Mouse (Mus musculus) kidney, postnatal 0 days (tissue): ENCODE data around the gene Lhb. TPM values are rescaled to one million over a fixed set of nuclear protein-coding genes. Genes with fewer than 3 reads are reported as not detected.

ENCODE experiments used
- ATAC-seq: fragments of 200-750 bp; cut with Nextera tagmentation; replicated peaks from 2 replicates; pipeline ENCODE4 v1.8.0; 2017; ENCODE audit warnings: low read depth, moderate number of reproducible peaks, moderate TSS enrichment, moderate library complexity; ENCODE audit not compliant: low FRiP score
- DNase-seq: peaks from one replicate; pipeline ENCODE4 v3.0.0-alpha.2; 2016; ENCODE audit warnings: low spot score
- H3K27ac ChIP-seq: fragments of 300-500 bp; sonication (generic); 2 replicates; pipeline ENCODE4 v1.5.1; 2014; ENCODE audit warnings: mild to moderate bottlenecking
- H3K27me3 ChIP-seq: fragments of 300-500 bp; sonication (generic); 2 replicates; pipeline ENCODE4 v1.6.1; 2014; ENCODE audit warnings: low read length, mixed read lengths; ENCODE audit not compliant: insufficient read depth
- H3K36me3 ChIP-seq: fragments of 300-500 bp; sonication (generic); 2 replicates; pipeline ENCODE4 v1.6.1; 2014; ENCODE audit warnings: low read length, mixed read lengths; ENCODE audit not compliant: insufficient read depth
- H3K4me1 ChIP-seq: fragments of 300-500 bp; sonication (generic); replicated peaks from 2 replicates; pipeline ENCODE4 v1.6.1; 2014; ENCODE audit warnings: antibody characterized with exemption, low read length, mixed read lengths; ENCODE audit not compliant: insufficient read depth
- H3K4me2 ChIP-seq: fragments of 300-500 bp; sonication (generic); 2 replicates; pipeline ENCODE4 v1.6.1; 2014; ENCODE audit warnings: mild to moderate bottlenecking, low read length, moderate library complexity, mixed read lengths
- H3K4me3 ChIP-seq: fragments of 300-500 bp; sonication (generic); replicated peaks from 2 replicates; pipeline ENCODE4 v1.5.1; 2014; ENCODE audit warnings: low read depth, low read length
- H3K9ac ChIP-seq: fragments of 300-500 bp; sonication (generic); 2 replicates; pipeline ENCODE4 v1.6.1; 2014; ENCODE audit warnings: low read depth, low read length
- H3K9me3 ChIP-seq: fragments of 300-500 bp; sonication (generic); replicated peaks from 2 replicates; pipeline ENCODE4 v1.6.1; 2016; ENCODE audit warnings: low read length, inconsistent platforms, mixed read lengths
- CTCF ChIP-seq: IDR thresholded peaks from 2 replicates; pipeline ENCODE4 v1.5.1; 2016; ENCODE audit warnings: antibody characterized with exemption, low read depth, mild to moderate bottlenecking, moderate library complexity
- WGBS: fragments of 180-500 bp; shearing (Covaris S2); extraction: QIAGEN DNeasy Blood & Tissue Kit; methylation state at CpG from one replicate; pipeline ENCODE4 v1.1.7; 2014; 5-methylcytosine and 5-hydroxymethylcytosine counted together
- microRNA-seq: library from miRNA; unstranded; fragments of <30 nt; microRNA quantifications from one replicate; pipeline ENCODE4, GENCODE M21; 2016
- polyA plus RNA-seq: library from polyadenylated mRNA; unstranded; fragments of >200 nt; fragmentation: Nextera tagmentation; extraction: Ambion mirVana; gene quantifications from 2 replicates; pipeline ENCODE4 v1.2.1, GENCODE M21; 2015

Lhb gene
- polyA plus RNA-seq, 1 experiment from 2014 or later, result not detected

GRCm38 (mm10) chr7:45465549-45465948 lies 44.9 kb downstream of the Lhb start:
- Histone ChIP-seq H3K9ac (peak overlapping the region; percentile 82; the same call in 1 of the 2 replicates), H3K9me3 (no peaks in the 10 kb centered on the region), H3K27ac (no peak overlapping the region), H3K4me3 (peak overlapping the region; percentile 78; the same call in 1 of the 2 replicates), H3K4me2 (peak overlapping the region; percentile 90), H3K27me3 (no peaks in the 10 kb centered on the region), H3K36me3 (peaks cover 7% of the 10 kb centered on the region; the same call in 1 of the 2 replicates), H3K4me1 (peaks cover 12% of the 10 kb centered on the region)
- ATAC-seq, result no peak
- no peak for DNase-seq
- WGBS, result 76% methylated on average over 9 of the region's 9 CpGs
- TF ChIP-seq CTCF, result 0 out of 2 replicates have a peak, but pooled peaks have one; percentile 31

GRCm38 (mm10) chr7:45466283-45467089 lies 45.9 kb downstream of the Lhb start, which contains the start of gene Bax:
TSS of gene Bax (minus strand) at chr7:45466898.
- peak; percentile 75 for ATAC-seq
- H3K27ac ChIP-seq, result peak within 1 kb of the TSS; percentile 75
- under 1% methylated on average over 53 of the region's 58 CpGs for WGBS

GRCm38 (mm10) chr7:45467090-45467670 lies 46.6 kb downstream of the Lhb start:
- H3K4me1 ChIP-seq, result peaks cover 7% of the 10 kb centered on the region; the same call in 1 of the 2 replicates
- no peak overlapping the region for H3K9ac ChIP-seq
- peaks cover 7% of the 10 kb centered on the region; the same call in 1 of the 2 replicates for H3K36me3 ChIP-seq
- no peak for TF ChIP-seq CTCF
- no peaks in the 10 kb centered on the region for H3K9me3 ChIP-seq
- no peaks in the 10 kb centered on the region for H3K27me3 ChIP-seq
- ATAC-seq (no peak), DNase-seq (no peak)
- H3K27ac ChIP-seq, result no peak overlapping the region
- 38% methylated on average over 7 of the region's 7 CpGs for WGBS
- peak overlapping the region; percentile 90 for H3K4me2 ChIP-seq
- peak overlapping the region; percentile 78 for H3K4me3 ChIP-seq

More at GRCm38 (mm10) chr7:45466283-45467089, 45.9 kb downstream of the Lhb start, which contains the start of gene Bax:
- peaks cover 7% of the 10 kb centered on the region; the same call in 1 of the 2 replicates for H3K36me3 ChIP-seq
- peak within 1 kb of the TSS; percentile 78 for H3K4me3 ChIP-seq
- TF ChIP-seq CTCF, result peak; percentile 34
- H3K27me3 ChIP-seq, result no peaks in the 10 kb centered on the region
- peak within 1 kb of the TSS; percentile 82 for H3K9ac ChIP-seq
- H3K4me2 ChIP-seq, result peak within 1 kb of the TSS; percentile 90
- H3K4me1 ChIP-seq, result peaks cover 7% of the 10 kb centered on the region; the same call in 1 of the 2 replicates
- DNase-seq, result peak; percentile 99
- no peaks in the 10 kb centered on the region for H3K9me3 ChIP-seq

GRCm38 (mm10) chr7:45470869-45471268 lies 50.2 kb downstream of the Lhb start:
- ATAC-seq (no peak), DNase-seq (peak; percentile 90)
- no peaks in the 10 kb centered on the region for H3K9me3 ChIP-seq
- no peak overlapping the region for H3K4me3 ChIP-seq
- peak; percentile 88 for TF ChIP-seq CTCF
- peaks cover 2% of the 10 kb centered on the region; the same call in 1 of the 2 replicates for H3K4me1 ChIP-seq
- H3K4me2 ChIP-seq, result no peak overlapping the region
- H3K27ac ChIP-seq, result no peak overlapping the region
- no peak overlapping the region for H3K9ac ChIP-seq
- WGBS, result 5% methylated on average over 3 of the region's 3 CpGs
- no peaks in the 10 kb centered on the region for H3K27me3 ChIP-seq
- H3K36me3 ChIP-seq, result no peaks in the 10 kb centered on the region

Small RNA genes lying within 50 kb of the gene (microRNA-seq; reads per million reads assigned to microRNA genes)
- not detected for gene Gm22133

Other genes starting within 250 kb of the Lhb start
- gene Gfy, start 241.3 kb upstream of the Lhb start, polyA plus RNA-seq, result not detected in 2 replicates
- gene Pth2, start 239.8 kb upstream of the Lhb start, polyA plus RNA-seq, result not detected in 2 replicates
- gene Ccdc155, start 215.9 kb upstream of the Lhb start, polyA plus RNA-seq, result 0.36 and 0.43 TPM in 2 replicates
- gene Dkkl1, start 208.7 kb upstream of the Lhb start, polyA plus RNA-seq, result 0.47 and 1.3 TPM in 2 replicates
- 94.3 and 112 TPM in 2 replicates for gene Tead2, start 205.1 kb upstream of the Lhb start, polyA plus RNA-seq
- gene Cd37, start 181.7 kb upstream of the Lhb start, polyA plus RNA-seq, result 2.1 and 2.6 TPM in 2 replicates
- gene Slc6a16, start 179.7 kb upstream of the Lhb start, polyA plus RNA-seq, result 0.18 and 0.45 TPM in 2 replicates
- gene Slc6a21, start 143.3 kb upstream of the Lhb start, polyA plus RNA-seq, result not detected in 2 replicates
- 14.4 and 15.9 TPM in 2 replicates for gene Trpm4, start 87.0 kb upstream of the Lhb start, polyA plus RNA-seq
- gene Hrc, start 85.5 kb upstream of the Lhb start, polyA plus RNA-seq, result 0.75 and 1.1 TPM in 2 replicates
- gene Ppfia3, start 53.8 kb upstream of the Lhb start, polyA plus RNA-seq, result 4.3 and 5.4 TPM in 2 replicates
- gene Lin7b, start 50.2 kb upstream of the Lhb start, polyA plus RNA-seq, result 1.2 and 1.6 TPM in 2 replicates
- gene Snrnp70, start 25.1 kb upstream of the Lhb start, polyA plus RNA-seq, result 148 and 163 TPM in 2 replicates
- 0.05 and 0.06 TPM in 2 replicates for gene Kcna7, start 15.2 kb upstream of the Lhb start, polyA plus RNA-seq
- gene Ntf5, start 7.1 kb upstream of the Lhb start, polyA plus RNA-seq, result 1.5 and 1.6 TPM in 2 replicates
- 26.0 and 26.9 TPM in 2 replicates for gene Gys1, start 14.0 kb downstream of the Lhb start, polyA plus RNA-seq
- 94.6 and 98.9 TPM in 2 replicates for gene Ruvbl2, start 17.3 kb downstream of the Lhb start, polyA plus RNA-seq
- 6,674 and 7,026 TPM in 2 replicates for gene Ftl1, start 39.1 kb downstream of the Lhb start, polyA plus RNA-seq
- gene Bax, start 46.1 kb downstream of the Lhb start, polyA plus RNA-seq, result 183 and 194 TPM in 2 replicates
- 0.93 and 1.1 TPM in 2 replicates for gene Tulp2, start 61.1 kb downstream of the Lhb start, polyA plus RNA-seq
- gene Gm45808, start 66.0 kb downstream of the Lhb start, polyA plus RNA-seq, result not detected in 2 replicates
- 1.8 TPM in 2 replicates for gene Dhdh, start 68.0 kb downstream of the Lhb start, polyA plus RNA-seq
- 246 and 265 TPM in 2 replicates for gene Nucb1, start 89.6 kb downstream of the Lhb start, polyA plus RNA-seq
- 21.4 and 21.9 TPM in 2 replicates for gene Ppp1r15a, start 105.4 kb downstream of the Lhb start, polyA plus RNA-seq
- 5.1 and 5.8 TPM in 2 replicates for gene Plekha4, start 105.5 kb downstream of the Lhb start, polyA plus RNA-seq
- gene Hsd17b14, start 134.1 kb downstream of the Lhb start, polyA plus RNA-seq, result 20.5 and 21.0 TPM in 2 replicates
- 92.7 and 93.0 TPM in 2 replicates for gene Bcat2, start 149.3 kb downstream of the Lhb start, polyA plus RNA-seq
- 0.12 TPM in 1 of 2 replicates, not detected in the other for gene Fgf21, start 194.7 kb downstream of the Lhb start, polyA plus RNA-seq
- gene Fut1, start 196.5 kb downstream of the Lhb start, polyA plus RNA-seq, result 0.08 and 0.26 TPM in 2 replicates
- gene Izumo1, start 201.0 kb downstream of the Lhb start, polyA plus RNA-seq, result 0.17 and 0.29 TPM in 2 replicates
- gene Rasip1, start 206.7 kb downstream of the Lhb start, polyA plus RNA-seq, result 16.9 and 21.1 TPM in 2 replicates
- gene Mamstr, start 219.2 kb downstream of the Lhb start, polyA plus RNA-seq, result 3.9 and 4.8 TPM in 2 replicates
- gene Fut2, start 245.6 kb downstream of the Lhb start, polyA plus RNA-seq, result 0.38 TPM in 2 replicates